Mouse (Mus musculus): ENCODE measurements at regions not wholly inside any gene's neighbourhood (a gene's known extent, or its start where the extent isn't known, plus 50 kb on each side); places are given as distances from the start of the nearest gene placed in this dataset.

GRCm38 (mm10) chr12:114932669-114933068 is 1114.9 kb upstream of the Zfp386 start:
- TF ChIP-seq GATA1 (IDR thresholded peaks at IDR 0.05; ENCODE audit: borderline replicate concordance, low read length) (no peak), FLI1 (IDR thresholded peaks at IDR 0.05; ENCODE audit: low read length) (no peak)
